Mouse (Mus musculus): ENCODE measurements around the gene Mafb. TPM values are rescaled to one million over a fixed set of nuclear protein-coding genes. Genes with fewer than 3 reads are reported as not detected.

Gene Mafb
- polyA plus RNA-seq, 1 experiment from 2014 or later = 5.3 TPM

DNA sequence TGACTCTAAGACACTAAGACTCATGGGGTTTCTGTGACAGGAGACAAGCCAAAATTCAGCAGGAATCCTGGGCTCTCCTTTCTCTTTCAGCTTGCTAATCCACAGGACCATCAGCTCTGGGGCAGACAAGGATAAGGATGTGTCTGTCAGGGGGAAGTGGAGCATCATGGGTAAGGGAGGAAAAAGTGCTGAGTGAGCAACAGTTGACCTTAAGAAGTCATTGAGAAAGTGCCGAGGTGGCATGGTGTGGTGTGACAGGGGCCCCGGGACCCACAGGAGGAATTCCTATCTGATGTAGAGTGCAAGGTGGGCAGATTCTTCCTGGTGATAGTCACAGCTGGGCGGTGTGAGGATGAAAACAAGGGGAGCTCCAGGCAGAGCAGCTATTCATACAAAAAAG lies 25.8 kb upstream of the Mafb start:
- no peak overlapping the region for H3K9ac ChIP-seq (ENCODE audit: low read depth, low read length)
- H3K9me3 ChIP-seq (replicated peaks; ENCODE audit: control insufficient read depth, low read length) = no peaks in the 10 kb centered on the region
- H3K4me2 ChIP-seq = no peak overlapping the region
- H3K4me3 ChIP-seq (ENCODE audit: low read depth, low read length) = no peak overlapping the region
- H3K27ac ChIP-seq (ENCODE audit: low read depth, low read length) = no peak overlapping the region
- WGBS (ENCODE audit: insufficient replicate concordance) = 54% methylated on average over 3 of the region's 3 CpGs
- no peaks in the 10 kb centered on the region for H3K36me3 ChIP-seq (ENCODE audit: control insufficient read depth, insufficient read depth, low read length)
- no peak for ATAC-seq (replicated peaks; ENCODE audit: insufficient number of reproducible peaks, low FRiP score, low TSS enrichment)
- H3K27me3 ChIP-seq (ENCODE audit: control insufficient read depth, insufficient read depth, low read length) = no peaks in the 10 kb centered on the region
- H3K4me1 ChIP-seq (ENCODE audit: control insufficient read depth, insufficient read depth, low read length) = no peaks in the 10 kb centered on the region

DNA sequence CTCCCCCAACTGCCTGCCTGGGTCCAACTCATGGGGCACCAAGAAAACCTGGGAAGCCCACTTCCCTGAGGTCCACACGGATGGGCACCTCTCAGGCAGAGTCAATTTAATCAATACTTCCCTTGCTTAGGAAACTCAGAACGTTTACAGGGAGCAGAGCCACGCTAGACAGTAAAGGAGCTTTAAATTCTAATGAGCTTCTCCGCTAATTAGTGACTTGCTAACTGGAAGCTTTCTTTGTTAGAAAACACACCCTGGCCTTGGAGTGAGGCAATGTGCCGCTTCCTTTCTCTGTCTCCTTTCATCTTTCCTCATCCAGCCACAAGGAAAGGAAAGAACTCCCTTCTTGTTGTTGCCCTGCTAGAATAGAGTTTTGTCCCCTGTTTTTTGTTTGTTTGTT lies 21.7 kb upstream of the Mafb start:
- Histone ChIP-seq H3K9ac (ENCODE audit: low read depth, low read length) (no peak overlapping the region), H3K4me3 (ENCODE audit: low read depth, low read length) (no peak overlapping the region), H3K4me2 (no peak overlapping the region), H3K27ac (ENCODE audit: low read depth, low read length) (no peak overlapping the region), H3K4me1 (ENCODE audit: control insufficient read depth, insufficient read depth, low read length) (no peaks in the 10 kb centered on the region), H3K27me3 (ENCODE audit: control insufficient read depth, insufficient read depth, low read length) (no peaks in the 10 kb centered on the region), H3K9me3 (replicated peaks; ENCODE audit: control insufficient read depth, low read length) (no peaks in the 10 kb centered on the region), H3K36me3 (ENCODE audit: control insufficient read depth, insufficient read depth, low read length) (no peaks in the 10 kb centered on the region)
- 36% methylated on average over 5 of the region's 5 CpGs for WGBS (ENCODE audit: insufficient replicate concordance)
- ATAC-seq (replicated peaks; ENCODE audit: insufficient number of reproducible peaks, low FRiP score, low TSS enrichment) = no peak

DNA sequence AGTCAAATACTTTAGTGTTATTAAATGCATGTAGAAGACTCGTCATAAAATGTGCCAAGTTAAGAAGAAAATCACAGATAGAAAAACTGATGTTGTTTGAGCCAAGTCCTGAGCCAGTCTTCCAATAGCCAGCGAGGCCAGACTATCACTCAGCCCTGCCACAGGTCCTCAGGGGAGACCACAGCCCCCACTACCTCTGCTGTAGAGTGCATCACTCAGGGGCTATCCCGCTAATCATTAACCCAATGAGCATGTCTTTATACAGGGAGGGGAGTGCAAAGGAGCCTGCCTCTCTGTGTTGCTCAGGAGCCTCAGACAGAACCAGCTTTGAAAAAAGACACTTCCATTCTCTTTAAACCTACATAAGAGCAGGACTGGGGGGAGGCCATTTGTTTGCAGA lies 16.6 kb upstream of the Mafb start:
- Histone ChIP-seq H3K4me2 (no peak overlapping the region), H3K27me3 (ENCODE audit: control insufficient read depth, insufficient read depth, low read length) (no peaks in the 10 kb centered on the region), H3K4me3 (ENCODE audit: low read depth, low read length) (no peak overlapping the region), H3K36me3 (ENCODE audit: control insufficient read depth, insufficient read depth, low read length) (no peaks in the 10 kb centered on the region), H3K27ac (ENCODE audit: low read depth, low read length) (no peak overlapping the region), H3K4me1 (ENCODE audit: control insufficient read depth, insufficient read depth, low read length) (no peaks in the 10 kb centered on the region), H3K9ac (ENCODE audit: low read depth, low read length) (no peak overlapping the region), H3K9me3 (replicated peaks; ENCODE audit: control insufficient read depth, low read length) (no peaks in the 10 kb centered on the region)
- ATAC-seq (replicated peaks; ENCODE audit: insufficient number of reproducible peaks, low FRiP score, low TSS enrichment) = no peak
- 48% methylated on average over 3 of the region's 3 CpGs for WGBS (ENCODE audit: insufficient replicate concordance)

DNA sequence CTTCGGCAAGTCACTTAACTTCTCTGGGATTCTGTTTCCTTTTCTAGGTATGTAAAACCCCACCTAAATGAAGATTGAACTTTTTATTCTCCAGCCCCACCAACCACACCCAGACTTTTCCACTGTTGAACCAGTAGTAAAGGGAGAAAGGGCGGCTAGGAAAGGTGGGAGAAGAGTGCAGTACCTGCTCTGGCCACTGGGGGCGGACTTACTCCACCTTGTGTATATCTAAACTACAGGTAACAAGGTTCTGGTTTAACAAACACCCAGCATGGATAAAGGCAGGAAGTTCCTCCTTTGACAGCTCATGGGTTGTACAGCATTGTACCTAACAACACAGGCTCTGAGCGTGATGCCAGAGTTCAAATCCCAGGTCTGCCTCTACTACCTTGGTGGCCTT lies 11.4 kb upstream of the Mafb start:
- Histone ChIP-seq H3K36me3 (ENCODE audit: control insufficient read depth, insufficient read depth, low read length) (no peaks in the 10 kb centered on the region), H3K9ac (ENCODE audit: low read depth, low read length) (no peak overlapping the region), H3K9me3 (replicated peaks; ENCODE audit: control insufficient read depth, low read length) (no peaks in the 10 kb centered on the region), H3K27ac (ENCODE audit: low read depth, low read length) (no peak overlapping the region), H3K27me3 (ENCODE audit: control insufficient read depth, insufficient read depth, low read length) (peaks cover 30% of the 10 kb centered on the region), H3K4me2 (no peak overlapping the region), H3K4me1 (ENCODE audit: control insufficient read depth, insufficient read depth, low read length) (no peaks in the 10 kb centered on the region), H3K4me3 (ENCODE audit: low read depth, low read length) (no peak overlapping the region)
- no peak for ATAC-seq (replicated peaks; ENCODE audit: insufficient number of reproducible peaks, low FRiP score, low TSS enrichment)
- 42% methylated on average over 4 of the region's 4 CpGs for WGBS (ENCODE audit: insufficient replicate concordance)

DNA sequence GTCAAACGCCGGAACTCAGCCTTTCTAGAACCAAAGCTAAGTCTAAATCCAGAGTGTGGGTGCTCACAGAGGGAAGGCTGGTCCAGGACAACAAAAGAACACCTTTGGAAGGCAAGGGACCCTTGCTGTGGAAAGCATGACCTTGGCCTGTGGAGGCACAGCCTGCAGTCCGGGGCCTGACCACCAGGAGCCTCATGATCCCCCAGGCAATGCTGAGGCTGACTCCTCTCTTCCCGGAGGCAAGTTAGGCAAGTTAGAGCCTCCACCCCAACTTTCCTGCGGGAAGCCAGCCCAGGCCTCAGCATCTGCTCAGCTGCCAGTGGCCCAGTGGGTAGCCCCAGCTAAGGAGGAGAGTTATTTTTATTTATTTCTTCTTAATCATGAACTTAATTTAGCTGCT lies 9.4 kb upstream of the Mafb start:
- no peaks in the 10 kb centered on the region for H3K4me1 ChIP-seq (ENCODE audit: control insufficient read depth, insufficient read depth, low read length)
- no peak overlapping the region for H3K4me2 ChIP-seq
- H3K9ac ChIP-seq (ENCODE audit: low read depth, low read length) = no peak overlapping the region
- 37% methylated on average over 5 of the region's 5 CpGs for WGBS (ENCODE audit: insufficient replicate concordance)
- H3K27me3 ChIP-seq (ENCODE audit: control insufficient read depth, insufficient read depth, low read length) = peaks cover 49% of the 10 kb centered on the region
- H3K9me3 ChIP-seq (replicated peaks; ENCODE audit: control insufficient read depth, low read length) = no peaks in the 10 kb centered on the region
- no peak overlapping the region for H3K4me3 ChIP-seq (ENCODE audit: low read depth, low read length)
- H3K36me3 ChIP-seq (ENCODE audit: control insufficient read depth, insufficient read depth, low read length) = no peaks in the 10 kb centered on the region
- H3K27ac ChIP-seq (ENCODE audit: low read depth, low read length) = no peak overlapping the region
- ATAC-seq (replicated peaks; ENCODE audit: insufficient number of reproducible peaks, low FRiP score, low TSS enrichment) = no peak

DNA sequence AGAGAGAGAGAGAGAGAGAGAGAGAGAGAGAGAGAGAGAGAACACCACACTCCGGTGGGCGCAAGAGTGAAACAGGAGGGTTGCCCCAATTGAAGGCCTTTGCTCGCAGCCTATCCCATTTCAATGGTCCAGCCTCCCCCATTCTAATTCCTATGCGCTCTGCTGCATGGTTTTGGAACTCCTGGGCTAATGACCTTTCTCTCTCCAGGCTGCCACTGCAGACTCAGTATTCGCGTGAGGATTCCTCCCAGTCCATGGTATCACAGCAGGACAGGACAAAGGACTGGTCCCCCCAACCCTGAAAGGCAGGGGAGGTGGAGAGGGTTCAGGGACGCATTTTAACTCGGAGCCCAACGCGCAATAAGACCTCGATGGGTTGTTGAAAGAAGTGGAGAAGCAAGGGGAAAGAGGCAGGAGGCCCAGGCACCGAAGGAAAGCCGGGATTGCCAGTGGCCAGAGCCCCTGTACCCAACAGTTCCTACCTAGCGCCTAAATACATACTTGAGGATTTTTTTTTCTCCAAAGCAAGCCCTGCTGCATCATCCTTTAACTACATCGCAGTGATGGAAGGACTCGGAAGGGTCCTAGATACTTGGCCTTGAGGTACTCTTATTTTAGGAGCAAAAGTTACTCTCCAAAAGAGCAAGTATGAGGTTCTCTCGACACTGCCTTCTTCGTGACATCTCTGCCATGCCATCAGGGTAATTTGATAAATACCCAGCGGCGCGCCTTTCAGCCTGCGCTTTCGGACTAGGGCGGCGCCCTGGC lies 3.0 kb upstream of the Mafb start:
- Histone ChIP-seq H3K4me1 (ENCODE audit: control insufficient read depth, insufficient read depth, low read length) (peaks cover 18% of the 10 kb centered on the region), H3K27me3 (ENCODE audit: control insufficient read depth, insufficient read depth, low read length) (peaks cover 78% of the 10 kb centered on the region), H3K4me2 (peak overlapping the region; percentile 94), H3K9me3 (replicated peaks; ENCODE audit: control insufficient read depth, low read length) (no peaks in the 10 kb centered on the region), H3K9ac (ENCODE audit: low read depth, low read length) (no peak overlapping the region), H3K27ac (ENCODE audit: low read depth, low read length) (no peak overlapping the region), H3K4me3 (ENCODE audit: low read depth, low read length) (peak overlapping the region; percentile 50), H3K36me3 (ENCODE audit: control insufficient read depth, insufficient read depth, low read length) (no peaks in the 10 kb centered on the region)
- WGBS (ENCODE audit: insufficient replicate concordance) = 4% methylated on average over 25 of the region's 25 CpGs
- ATAC-seq (replicated peaks; ENCODE audit: insufficient number of reproducible peaks, low FRiP score, low TSS enrichment) = no peak

DNA sequence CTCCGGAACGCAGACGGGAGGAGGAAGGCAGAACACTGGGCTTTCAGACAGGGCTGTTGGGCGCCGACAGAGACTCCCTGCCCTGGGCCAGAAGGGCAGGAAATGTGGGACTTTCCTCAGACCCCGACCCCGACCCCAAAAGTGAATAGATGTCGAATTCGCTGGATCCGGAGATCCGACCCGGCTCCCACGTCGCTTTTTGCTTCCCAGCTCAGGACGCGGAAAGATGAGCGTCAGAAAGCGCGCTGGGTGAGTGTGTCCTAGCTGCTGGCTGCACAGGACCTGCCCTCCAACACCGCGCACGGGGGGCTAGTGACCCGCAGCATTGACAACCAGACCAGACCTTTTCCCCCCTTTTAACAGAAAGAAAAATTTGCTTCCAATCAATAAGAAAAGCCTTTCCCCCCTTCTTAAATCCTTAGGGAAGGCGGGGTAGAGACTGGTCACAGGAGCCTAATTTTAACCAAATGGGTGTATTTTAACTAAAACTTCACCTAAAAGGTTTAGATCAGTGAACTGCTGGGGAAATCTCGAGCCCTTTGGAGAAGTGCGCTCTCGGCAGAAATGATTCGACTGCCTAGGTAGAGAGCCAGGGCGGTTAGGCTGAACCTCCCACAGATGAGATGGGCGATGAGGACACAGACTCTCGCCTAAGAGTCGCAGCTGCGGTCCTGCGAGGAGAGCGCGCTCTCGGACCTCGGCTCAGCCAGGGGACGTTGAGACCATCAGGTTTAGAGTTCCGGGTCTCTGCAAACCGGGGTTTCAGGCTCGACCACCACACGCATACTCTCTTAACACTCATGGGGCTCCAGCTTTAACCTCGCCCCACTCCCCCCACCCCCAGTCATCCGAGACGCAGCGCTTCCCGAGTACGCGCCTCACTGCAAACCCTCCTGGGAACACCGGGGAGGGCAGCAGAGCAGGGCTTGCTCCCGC lies 1.8 kb upstream of the Mafb start:
- WGBS (ENCODE audit: insufficient replicate concordance) = under 1% methylated on average over 52 of the region's 52 CpGs
- Histone ChIP-seq H3K4me2 (peak overlapping the region; percentile 94), H3K27me3 (ENCODE audit: control insufficient read depth, insufficient read depth, low read length) (peaks cover 72% of the 10 kb centered on the region), H3K4me1 (ENCODE audit: control insufficient read depth, insufficient read depth, low read length) (peaks cover 18% of the 10 kb centered on the region), H3K9me3 (replicated peaks; ENCODE audit: control insufficient read depth, low read length) (no peaks in the 10 kb centered on the region), H3K9ac (ENCODE audit: low read depth, low read length) (0 out of 2 replicates have a peak overlapping the region, but pooled peaks have one; percentile 16), H3K36me3 (ENCODE audit: control insufficient read depth, insufficient read depth, low read length) (no peaks in the 10 kb centered on the region), H3K27ac (ENCODE audit: low read depth, low read length) (no peak overlapping the region), H3K4me3 (ENCODE audit: low read depth, low read length) (peak overlapping the region; percentile 50)
- ATAC-seq (replicated peaks; ENCODE audit: insufficient number of reproducible peaks, low FRiP score, low TSS enrichment) = no peak

DNA sequence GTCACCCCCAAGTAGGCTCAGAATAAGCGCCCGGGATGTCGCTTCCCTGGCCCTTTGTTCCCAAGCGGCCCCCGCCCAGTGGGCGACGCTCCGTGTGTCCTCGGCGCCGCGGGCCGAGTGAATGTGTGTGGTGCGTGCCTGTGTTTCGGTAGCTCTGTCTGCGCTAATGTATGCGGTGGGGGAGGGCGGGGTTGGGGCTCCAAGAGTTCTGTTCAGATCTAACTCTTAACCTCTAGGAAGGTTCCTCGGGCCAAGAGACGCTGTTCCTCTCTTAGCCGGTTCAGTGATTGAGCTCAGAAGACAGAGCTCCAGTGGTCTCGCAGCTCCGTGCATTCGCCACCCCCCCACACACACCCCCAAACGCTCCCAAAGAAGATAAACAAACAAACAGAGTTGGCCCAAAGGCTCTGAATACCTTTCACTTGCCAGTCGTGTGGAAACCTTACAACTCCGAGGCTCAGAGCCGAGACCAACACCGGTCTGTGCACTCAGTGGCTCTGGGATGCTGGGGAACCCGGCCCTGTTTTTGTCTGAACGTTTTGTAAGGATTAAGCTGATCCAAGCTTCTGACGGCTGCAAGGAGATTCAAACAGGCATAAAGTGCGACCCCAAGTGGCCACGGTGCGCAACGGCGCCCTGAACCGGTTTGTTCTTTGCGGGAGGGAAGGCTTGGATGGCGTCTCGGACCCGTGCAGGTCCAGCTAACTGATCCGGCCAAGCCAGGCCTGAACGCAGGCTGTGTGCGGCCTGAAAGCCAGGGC lies 763 bp upstream of the Mafb start:
- WGBS (ENCODE audit: insufficient replicate concordance) = 1% methylated on average over 45 of the region's 45 CpGs
- Histone ChIP-seq H3K4me2 (peak overlapping the region; percentile 94), H3K27me3 (ENCODE audit: control insufficient read depth, insufficient read depth, low read length) (peaks cover 70% of the 10 kb centered on the region), H3K27ac (ENCODE audit: low read depth, low read length) (peak overlapping the region; percentile 24; the same call in 1 of the 2 replicates), H3K4me3 (ENCODE audit: low read depth, low read length) (peak overlapping the region; percentile 50), H3K9me3 (replicated peaks; ENCODE audit: control insufficient read depth, low read length) (no peaks in the 10 kb centered on the region), H3K9ac (ENCODE audit: low read depth, low read length) (peak overlapping the region; percentile 56), H3K4me1 (ENCODE audit: control insufficient read depth, insufficient read depth, low read length) (peaks cover 18% of the 10 kb centered on the region), H3K36me3 (ENCODE audit: control insufficient read depth, insufficient read depth, low read length) (no peaks in the 10 kb centered on the region)
- ATAC-seq (replicated peaks; ENCODE audit: insufficient number of reproducible peaks, low FRiP score, low TSS enrichment) = peak; percentile 16; the same call in 1 of the 2 replicates

All from heart, embryonic 11.5 days (tissue).